Mouse (Mus musculus) fat pad, adult 2 months (tissue): Measurements from ENCODE around the gene Gskip.

Experiments used
- DNase-seq: peaks from one replicate; pipeline ENCODE4 v3.0.0-alpha.2; 2011; ENCODE audit warnings: low read depth, low spot score; ENCODE audit errors: extremely low read depth

The Gskip gene

GRCm38 (mm10) chr12:105721452-105722132 is 37.0 kb downstream of the Gskip start:
- DNase-seq, result no peak

GRCm38 (mm10) chr12:105722657-105723056 is 38.0 kb downstream of the Gskip start:
- DNase-seq, result no peak

GRCm38 (mm10) chr12:105724616-105725015 is 40.0 kb downstream of the Gskip start:
- no peak for DNase-seq

- DNase-seq, result no peak
Observed at GRCm38 (mm10) chr12:105725736-105726135, 41.1 kb downstream of the Gskip start.

GRCm38 (mm10) chr12:105727268-105727667 is 42.6 kb downstream of the Gskip start:
- no peak for DNase-seq

- DNase-seq, result no peak
Observed at GRCm38 (mm10) chr12:105727964-105728363, 43.3 kb downstream of the Gskip start.

- DNase-seq, result no peak
Observed at GRCm38 (mm10) chr12:105730851-105731460, 46.3 kb downstream of the Gskip start.

- DNase-seq, result no peak
Observed at GRCm38 (mm10) chr12:105733370-105734159, 48.9 kb downstream of the Gskip start.

- no peak for DNase-seq
Observed at GRCm38 (mm10) chr12:105735226-105735888, 50.7 kb downstream of the Gskip start.

GRCm38 (mm10) chr12:105735889-105736251 is 51.2 kb downstream of the Gskip start:
- no peak for DNase-seq

GRCm38 (mm10) chr12:105738316-105739096 is 53.9 kb downstream of the Gskip start:
- no peak for DNase-seq

- DNase-seq, result no peak
Observed at GRCm38 (mm10) chr12:105739656-105740055, 55.0 kb downstream of the Gskip start.

- DNase-seq, result no peak
Observed at GRCm38 (mm10) chr12:105748114-105748513, 63.5 kb downstream of the Gskip start.
